Mouse (Mus musculus) forebrain, embryonic 10.5 days (tissue): ENCODE measurements around the gene Aven. TPM values are rescaled to one million over a fixed set of nuclear protein-coding genes. Genes with fewer than 3 reads are reported as not detected.
A peak's percentile ranks its signal among the peaks of the same experiment; 100 is the strongest.

Experiments
- DNase-seq: peaks from one replicate; pipeline ENCODE4 v3.0.0-alpha.2; 2017; ENCODE audit warnings: low spot score; ENCODE audit errors: extremely low spot score
- H3K27ac ChIP-seq: fragments of 300-500 bp; sonication (generic); 2 replicates; pipeline ENCODE4 v1.5.1; 2016; ENCODE audit warnings: mild to moderate bottlenecking
- H3K27me3 ChIP-seq: fragments of 300-500 bp; sonication (generic); 2 replicates; pipeline ENCODE4 v1.6.1; 2016; ENCODE audit warnings: mild to moderate bottlenecking; ENCODE audit not compliant: poor library complexity, severe bottlenecking
- H3K36me3 ChIP-seq: fragments of 300-500 bp; sonication (generic); replicated peaks from 2 replicates; pipeline ENCODE4 v1.6.1; 2016; ENCODE audit warnings: mild to moderate bottlenecking, moderate library complexity
- H3K4me1 ChIP-seq: fragments of 300-500 bp; sonication (generic); 2 replicates; pipeline ENCODE4 v1.6.1; 2016
- H3K4me3 ChIP-seq: fragments of 300-500 bp; sonication (generic); 2 replicates; pipeline ENCODE4 v1.5.1; 2016; ENCODE audit warnings: mild to moderate bottlenecking, moderate library complexity
- H3K9me3 ChIP-seq: fragments of 300-500 bp; sonication (generic); 2 replicates; pipeline ENCODE4 v1.6.1; 2016; ENCODE audit warnings: mild to moderate bottlenecking, moderate library complexity
- WGBS: fragments of 180-500 bp; shearing (Covaris S2); methylation state at CpG from one replicate; pipeline ENCODE4 v1.1.7; 2016; 5-methylcytosine and 5-hydroxymethylcytosine counted together
- polyA plus RNA-seq: library from polyadenylated mRNA; unstranded; fragments of >200 nt; fragmentation: Nextera tagmentation; extraction: Ambion mirVana; gene quantifications from 2 replicates; pipeline ENCODE4 v1.2.1, GENCODE M21; 2016

Aven gene
- polyA plus RNA-seq, 1 experiment from 2014 or later = 6.7 TPM

GRCm38 (mm10) chr2:112595807-112596206 is 103.0 kb downstream of the Aven start:
- peaks cover 6% of the 10 kb centered on the region; the same call in 1 of the 2 replicates for H3K4me1 ChIP-seq
- no peak overlapping the region for H3K4me3 ChIP-seq
- H3K27ac ChIP-seq = no peak overlapping the region
- WGBS = 86% methylated on average over 3 of the region's 3 CpGs
- H3K36me3 ChIP-seq = no peaks in the 10 kb centered on the region
- H3K9me3 ChIP-seq = no peaks in the 10 kb centered on the region
- no peak for DNase-seq
- no peaks in the 10 kb centered on the region for H3K27me3 ChIP-seq

GRCm38 (mm10) chr2:112596415-112596814 is 103.7 kb downstream of the Aven start:
- Histone ChIP-seq H3K27me3 (no peaks in the 10 kb centered on the region), H3K4me1 (peaks cover 6% of the 10 kb centered on the region; the same call in 1 of the 2 replicates), H3K36me3 (no peaks in the 10 kb centered on the region), H3K4me3 (no peak overlapping the region), H3K9me3 (no peaks in the 10 kb centered on the region), H3K27ac (no peak overlapping the region)
- no peak for DNase-seq
- 79% methylated on average over 5 of the region's 5 CpGs for WGBS

GRCm38 (mm10) chr2:112597064-112597463 is 104.3 kb downstream of the Aven start:
- H3K27me3 ChIP-seq = no peaks in the 10 kb centered on the region
- 91% methylated on average over 1 of the region's 1 CpGs for WGBS
- peaks cover 6% of the 10 kb centered on the region; the same call in 1 of the 2 replicates for H3K4me1 ChIP-seq
- no peak overlapping the region for H3K27ac ChIP-seq
- no peak for DNase-seq
- no peaks in the 10 kb centered on the region for H3K9me3 ChIP-seq
- no peak overlapping the region for H3K4me3 ChIP-seq
- H3K36me3 ChIP-seq = no peaks in the 10 kb centered on the region

GRCm38 (mm10) chr2:112600222-112600621 is 107.5 kb downstream of the Aven start:
- no peak for DNase-seq
- Histone ChIP-seq H3K4me3 (no peak overlapping the region), H3K4me1 (peaks cover 16% of the 10 kb centered on the region), H3K27me3 (no peaks in the 10 kb centered on the region), H3K36me3 (no peaks in the 10 kb centered on the region), H3K9me3 (no peaks in the 10 kb centered on the region), H3K27ac (no peak overlapping the region)
- WGBS = 57% methylated on average over 10 of the region's 10 CpGs

GRCm38 (mm10) chr2:112602487-112602886 is 109.7 kb downstream of the Aven start:
- Histone ChIP-seq H3K36me3 (no peaks in the 10 kb centered on the region), H3K27ac (0 out of 2 replicates have a peak overlapping the region, but pooled peaks have one; percentile 22), H3K4me1 (peaks cover 16% of the 10 kb centered on the region), H3K9me3 (no peaks in the 10 kb centered on the region), H3K4me3 (no peak overlapping the region), H3K27me3 (no peaks in the 10 kb centered on the region)
- DNase-seq = no peak
- 74% methylated on average over 8 of the region's 8 CpGs for WGBS

GRCm38 (mm10) chr2:112606536-112606935 is 113.8 kb downstream of the Aven start:
- WGBS = 86% methylated on average over 3 of the region's 3 CpGs

GRCm38 (mm10) chr2:112612628-112613027 is 119.9 kb downstream of the Aven start:
- Histone ChIP-seq H3K9me3 (no peaks in the 10 kb centered on the region), H3K36me3 (no peaks in the 10 kb centered on the region), H3K27me3 (no peaks in the 10 kb centered on the region), H3K4me3 (no peak overlapping the region), H3K4me1 (peaks cover 6% of the 10 kb centered on the region), H3K27ac (no peak overlapping the region)
- WGBS = 86% methylated on average over 3 of the region's 3 CpGs
- no peak for DNase-seq

More at GRCm38 (mm10) chr2:112606536-112606935, 113.8 kb downstream of the Aven start:
- H3K27ac ChIP-seq = no peak overlapping the region
- H3K36me3 ChIP-seq = no peaks in the 10 kb centered on the region
- DNase-seq = no peak
- H3K27me3 ChIP-seq = no peaks in the 10 kb centered on the region
- H3K4me1 ChIP-seq = peaks cover 10% of the 10 kb centered on the region
- H3K4me3 ChIP-seq = no peak overlapping the region
- H3K9me3 ChIP-seq = no peaks in the 10 kb centered on the region

- Histone ChIP-seq H3K27ac (no peak overlapping the region), H3K9me3 (no peaks in the 10 kb centered on the region), H3K27me3 (no peaks in the 10 kb centered on the region), H3K4me3 (no peak overlapping the region), H3K36me3 (no peaks in the 10 kb centered on the region), H3K4me1 (peaks cover 15% of the 10 kb centered on the region)
- WGBS = 91% methylated on average over 7 of the region's 7 CpGs
- DNase-seq = no peak
Observed at GRCm38 (mm10) chr2:112614375-112614774, 121.6 kb downstream of the Aven start.

- no peak for DNase-seq
- H3K27ac ChIP-seq = no peak overlapping the region
- H3K27me3 ChIP-seq = no peaks in the 10 kb centered on the region
- 27% methylated on average over 3 of the region's 3 CpGs for WGBS
- no peaks in the 10 kb centered on the region for H3K9me3 ChIP-seq
- no peaks in the 10 kb centered on the region for H3K36me3 ChIP-seq
- H3K4me3 ChIP-seq = no peak overlapping the region
- H3K4me1 ChIP-seq = peaks cover 15% of the 10 kb centered on the region
Observed at GRCm38 (mm10) chr2:112617206-112617605, 124.4 kb downstream of the Aven start.

- H3K36me3 ChIP-seq = no peaks in the 10 kb centered on the region
- no peaks in the 10 kb centered on the region for H3K4me1 ChIP-seq
- 93% methylated on average over 3 of the region's 3 CpGs for WGBS
- H3K4me3 ChIP-seq = no peak overlapping the region
- no peaks in the 10 kb centered on the region for H3K27me3 ChIP-seq
- H3K27ac ChIP-seq = no peak overlapping the region
- DNase-seq = no peak
- no peaks in the 10 kb centered on the region for H3K9me3 ChIP-seq
Observed at GRCm38 (mm10) chr2:112625156-112625555, 132.4 kb downstream of the Aven start.

GRCm38 (mm10) chr2:112630669-112631068 is 137.9 kb downstream of the Aven start:
- Histone ChIP-seq H3K36me3 (no peaks in the 10 kb centered on the region), H3K27ac (no peak overlapping the region), H3K4me1 (no peaks in the 10 kb centered on the region), H3K27me3 (no peaks in the 10 kb centered on the region), H3K9me3 (no peaks in the 10 kb centered on the region), H3K4me3 (no peak overlapping the region)
- 84% methylated on average over 11 of the region's 11 CpGs for WGBS
- no peak for DNase-seq

- Histone ChIP-seq H3K9me3 (no peaks in the 10 kb centered on the region), H3K27me3 (no peaks in the 10 kb centered on the region), H3K27ac (no peak overlapping the region), H3K4me3 (no peak overlapping the region), H3K4me1 (no peaks in the 10 kb centered on the region), H3K36me3 (no peaks in the 10 kb centered on the region)
- 92% methylated on average over 9 of the region's 9 CpGs for WGBS
- DNase-seq = no peak
Observed at GRCm38 (mm10) chr2:112632536-112632935, 139.8 kb downstream of the Aven start.

- no peaks in the 10 kb centered on the region for H3K27me3 ChIP-seq
- 93% methylated on average over 5 of the region's 5 CpGs for WGBS
- H3K36me3 ChIP-seq = no peaks in the 10 kb centered on the region
- H3K4me3 ChIP-seq = no peak overlapping the region
- no peaks in the 10 kb centered on the region for H3K4me1 ChIP-seq
- no peak overlapping the region for H3K27ac ChIP-seq
- no peaks in the 10 kb centered on the region for H3K9me3 ChIP-seq
- no peak for DNase-seq
Observed at GRCm38 (mm10) chr2:112637206-112637605, 144.4 kb downstream of the Aven start.

- Histone ChIP-seq H3K36me3 (no peaks in the 10 kb centered on the region), H3K9me3 (no peaks in the 10 kb centered on the region), H3K4me1 (no peaks in the 10 kb centered on the region), H3K4me3 (no peak overlapping the region), H3K27ac (no peak overlapping the region), H3K27me3 (no peaks in the 10 kb centered on the region)
- WGBS = 75% methylated on average over 3 of the region's 3 CpGs
- DNase-seq = no peak
Observed at GRCm38 (mm10) chr2:112653836-112654235, 161.1 kb downstream of the Aven start.
